Mouse (Mus musculus): Measurements from ENCODE around the gene 4930415O20Rik. TPM values are rescaled to one million over a fixed set of nuclear protein-coding genes. Genes with fewer than 3 reads are reported as not detected.

4930415O20Rik gene
- polyA plus RNA-seq, 1 experiment from 2014 or later = not detected

DNA sequence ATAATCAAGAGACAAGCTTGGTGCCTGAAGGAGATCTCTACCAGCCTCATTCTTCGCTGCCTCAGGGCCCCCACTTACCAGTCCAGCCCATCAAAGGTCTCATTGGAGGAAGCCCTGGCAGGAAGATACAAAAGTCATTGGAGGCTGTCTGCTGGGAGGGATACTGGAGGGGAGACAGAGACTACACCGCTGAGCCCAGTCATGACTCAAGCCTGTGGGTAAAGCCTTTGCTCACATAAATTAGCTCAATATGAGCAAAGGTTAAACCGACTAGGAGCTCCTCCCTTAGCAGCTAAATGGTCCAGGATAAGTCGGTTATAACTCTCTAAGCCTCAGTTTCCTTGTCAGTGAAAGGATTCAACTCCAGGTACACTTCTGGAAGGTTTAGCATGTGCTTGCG, 24.2 kb downstream of the 4930415O20Rik start:
- ATAC-seq (ENCODE audit: low FRiP score, low TSS enrichment) (no peak), DNase-seq (no peak)
- H3K27me3 ChIP-seq (ENCODE audit: control insufficient read depth, insufficient read depth, low read length) = no peaks in the 10 kb centered on the region
- peaks cover 92% of the 10 kb centered on the region for H3K36me3 ChIP-seq (ENCODE audit: control insufficient read depth, insufficient read depth, low read length)
- no peak overlapping the region for H3K4me2 ChIP-seq (ENCODE audit: low read length)
- no peak overlapping the region for H3K27ac ChIP-seq (replicated peaks; ENCODE audit: low read depth, low read length)
- no peaks in the 10 kb centered on the region for H3K4me1 ChIP-seq (ENCODE audit: control insufficient read depth, insufficient read depth, low read length)
- H3K9ac ChIP-seq (replicated peaks; ENCODE audit: low read length) = no peak overlapping the region
- H3K4me3 ChIP-seq (replicated peaks; ENCODE audit: low read depth, low read length) = no peak overlapping the region
- no peaks in the 10 kb centered on the region for H3K9me3 ChIP-seq (ENCODE audit: control insufficient read depth, low read length)
- 93% methylated on average over 5 of the region's 5 CpGs for WGBS

DNA sequence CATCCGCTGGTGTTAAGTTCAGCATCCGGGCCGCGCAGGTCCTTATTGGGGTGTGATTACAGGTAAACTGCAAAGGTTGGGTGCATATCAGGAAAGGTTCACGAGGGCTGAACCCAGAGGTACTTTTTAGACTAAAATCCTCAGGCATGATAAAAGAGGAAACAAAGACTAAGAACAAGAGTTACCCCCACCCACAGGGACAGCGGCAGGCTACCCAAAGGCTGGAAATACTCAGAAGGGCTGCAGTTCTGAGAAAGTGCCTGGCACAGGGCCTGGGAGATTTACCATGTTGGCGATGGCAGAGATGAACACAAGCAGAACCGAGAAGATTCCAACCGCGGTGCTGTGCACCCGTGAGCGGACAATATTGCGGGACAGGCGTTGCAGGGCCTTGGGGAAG, 25.8 kb downstream of the 4930415O20Rik start:
- Histone ChIP-seq H3K4me3 (replicated peaks; ENCODE audit: low read depth, low read length) (no peak overlapping the region), H3K27me3 (ENCODE audit: control insufficient read depth, insufficient read depth, low read length) (no peaks in the 10 kb centered on the region), H3K27ac (replicated peaks; ENCODE audit: low read depth, low read length) (no peak overlapping the region), H3K4me1 (ENCODE audit: control insufficient read depth, insufficient read depth, low read length) (no peaks in the 10 kb centered on the region), H3K36me3 (ENCODE audit: control insufficient read depth, insufficient read depth, low read length) (peaks cover 91% of the 10 kb centered on the region), H3K4me2 (ENCODE audit: low read length) (no peak overlapping the region), H3K9me3 (ENCODE audit: control insufficient read depth, low read length) (no peaks in the 10 kb centered on the region), H3K9ac (replicated peaks; ENCODE audit: low read length) (no peak overlapping the region)
- ATAC-seq (ENCODE audit: low FRiP score, low TSS enrichment) = no peak
- no peak for DNase-seq
- WGBS = 94% methylated on average over 14 of the region's 14 CpGs

DNA sequence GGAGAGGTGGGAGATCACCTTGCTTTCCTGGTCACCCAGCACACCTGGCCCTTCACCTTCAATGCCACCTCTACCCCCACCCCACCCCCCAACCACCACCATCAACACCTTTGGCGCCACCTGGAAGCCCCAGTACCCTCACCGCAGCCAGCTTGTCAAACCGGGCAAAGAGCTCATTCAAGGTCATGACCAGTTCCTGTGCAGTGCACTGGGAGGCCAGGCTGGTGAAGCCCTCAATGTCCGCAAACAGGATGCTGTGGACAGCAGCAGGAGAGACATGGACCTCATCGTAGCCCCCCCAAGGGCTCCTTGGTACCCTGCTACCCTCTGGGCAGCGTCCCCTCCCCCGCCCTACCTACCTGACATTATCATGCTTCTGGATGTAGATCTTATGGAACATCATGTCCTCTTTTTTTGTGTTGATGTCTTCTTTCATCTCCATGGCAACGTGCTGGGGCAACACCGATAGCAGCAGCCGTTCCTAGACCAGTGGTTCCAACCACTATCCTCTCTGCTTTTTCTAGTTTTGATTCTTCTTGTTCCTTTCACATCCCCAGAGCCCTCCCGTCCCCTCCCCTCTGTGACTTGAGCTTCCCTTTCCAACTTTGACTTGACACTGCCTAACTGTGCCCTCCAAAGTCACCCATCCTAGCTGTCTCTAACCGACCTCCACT, 29.4 kb downstream of the 4930415O20Rik start:
- Histone ChIP-seq H3K9ac (replicated peaks; ENCODE audit: low read length) (no peak overlapping the region), H3K4me1 (ENCODE audit: control insufficient read depth, insufficient read depth, low read length) (no peaks in the 10 kb centered on the region), H3K4me3 (replicated peaks; ENCODE audit: low read depth, low read length) (no peak overlapping the region), H3K27me3 (ENCODE audit: control insufficient read depth, insufficient read depth, low read length) (no peaks in the 10 kb centered on the region), H3K36me3 (ENCODE audit: control insufficient read depth, insufficient read depth, low read length) (peaks cover 76% of the 10 kb centered on the region), H3K27ac (replicated peaks; ENCODE audit: low read depth, low read length) (no peak overlapping the region), H3K4me2 (ENCODE audit: low read length) (no peak overlapping the region), H3K9me3 (ENCODE audit: control insufficient read depth, low read length) (no peaks in the 10 kb centered on the region)
- no peak for ATAC-seq (ENCODE audit: low FRiP score, low TSS enrichment)
- no peak for DNase-seq
- WGBS = 81% methylated on average over 12 of the region's 12 CpGs

DNA sequence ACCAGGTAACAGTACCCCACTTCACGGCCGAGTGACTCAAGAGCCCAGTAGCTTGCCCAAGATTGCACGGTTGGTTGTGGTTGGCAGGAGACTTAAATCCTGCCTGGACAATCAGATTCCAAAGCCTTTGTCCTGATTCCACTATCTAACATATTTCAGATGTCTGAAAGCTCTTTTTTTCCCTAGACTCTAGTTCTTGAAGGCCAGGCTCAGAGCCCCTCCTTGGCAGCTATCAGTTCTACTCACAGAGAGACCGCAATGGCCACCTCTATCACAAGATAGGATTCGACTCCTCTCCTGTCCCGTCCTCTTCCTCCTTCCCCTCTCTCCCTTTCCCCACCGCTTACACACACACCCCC, 31.0 kb downstream of the 4930415O20Rik start:
- Histone ChIP-seq H3K4me3 (replicated peaks; ENCODE audit: low read depth, low read length) (no peak overlapping the region), H3K27me3 (ENCODE audit: control insufficient read depth, insufficient read depth, low read length) (no peaks in the 10 kb centered on the region), H3K4me1 (ENCODE audit: control insufficient read depth, insufficient read depth, low read length) (peaks cover 2% of the 10 kb centered on the region), H3K27ac (replicated peaks; ENCODE audit: low read depth, low read length) (no peak overlapping the region), H3K9ac (replicated peaks; ENCODE audit: low read length) (no peak overlapping the region), H3K4me2 (ENCODE audit: low read length) (no peak overlapping the region), H3K9me3 (ENCODE audit: control insufficient read depth, low read length) (no peaks in the 10 kb centered on the region), H3K36me3 (ENCODE audit: control insufficient read depth, insufficient read depth, low read length) (peaks cover 60% of the 10 kb centered on the region)
- ATAC-seq (ENCODE audit: low FRiP score, low TSS enrichment) (no peak), DNase-seq (no peak)
- 77% methylated on average over 7 of the region's 7 CpGs for WGBS

DNA sequence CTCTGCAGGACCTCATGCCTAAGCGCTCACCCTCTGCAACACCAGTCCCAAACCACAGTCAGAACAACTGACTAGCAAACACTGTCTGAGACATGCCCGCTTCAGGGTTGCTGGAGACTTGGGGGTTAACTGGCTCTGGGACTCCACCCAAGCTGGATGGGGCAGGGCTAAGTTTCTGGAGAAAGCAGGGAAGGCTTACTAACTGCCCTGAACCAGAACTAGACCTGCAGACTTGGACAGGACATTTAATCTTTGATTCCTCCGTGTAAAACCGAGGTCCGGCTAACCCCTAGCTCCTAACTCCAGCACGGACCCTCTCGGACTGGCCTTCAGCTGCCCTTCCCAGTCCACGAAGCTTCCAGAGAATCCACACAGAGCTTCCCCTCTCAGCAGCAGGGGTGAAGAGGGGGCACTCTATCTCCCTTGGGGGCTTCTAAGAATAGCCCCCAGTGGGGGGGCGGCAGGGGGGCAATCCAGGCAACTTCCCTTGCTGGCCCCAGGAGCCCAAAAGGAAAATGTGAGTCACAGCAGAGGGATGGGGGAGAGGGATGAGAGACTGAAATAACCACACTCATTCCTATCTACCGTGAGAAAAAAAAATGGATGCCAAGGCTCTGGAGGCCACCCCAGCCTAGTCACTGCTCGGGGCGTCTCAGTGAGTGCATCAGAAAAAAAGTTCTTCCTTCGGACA, 31.5 kb downstream of the 4930415O20Rik start:
- Histone ChIP-seq H3K9ac (replicated peaks; ENCODE audit: low read length) (no peak overlapping the region), H3K27ac (replicated peaks; ENCODE audit: low read depth, low read length) (no peak overlapping the region), H3K4me2 (ENCODE audit: low read length) (no peak overlapping the region), H3K4me3 (replicated peaks; ENCODE audit: low read depth, low read length) (no peak overlapping the region), H3K4me1 (ENCODE audit: control insufficient read depth, insufficient read depth, low read length) (peaks cover 7% of the 10 kb centered on the region), H3K27me3 (ENCODE audit: control insufficient read depth, insufficient read depth, low read length) (no peaks in the 10 kb centered on the region), H3K36me3 (ENCODE audit: control insufficient read depth, insufficient read depth, low read length) (peaks cover 54% of the 10 kb centered on the region), H3K9me3 (ENCODE audit: control insufficient read depth, low read length) (no peaks in the 10 kb centered on the region)
- WGBS = 66% methylated on average over 13 of the region's 13 CpGs
- DNase-seq (no peak), ATAC-seq (ENCODE audit: low FRiP score, low TSS enrichment) (no peak)

DNA sequence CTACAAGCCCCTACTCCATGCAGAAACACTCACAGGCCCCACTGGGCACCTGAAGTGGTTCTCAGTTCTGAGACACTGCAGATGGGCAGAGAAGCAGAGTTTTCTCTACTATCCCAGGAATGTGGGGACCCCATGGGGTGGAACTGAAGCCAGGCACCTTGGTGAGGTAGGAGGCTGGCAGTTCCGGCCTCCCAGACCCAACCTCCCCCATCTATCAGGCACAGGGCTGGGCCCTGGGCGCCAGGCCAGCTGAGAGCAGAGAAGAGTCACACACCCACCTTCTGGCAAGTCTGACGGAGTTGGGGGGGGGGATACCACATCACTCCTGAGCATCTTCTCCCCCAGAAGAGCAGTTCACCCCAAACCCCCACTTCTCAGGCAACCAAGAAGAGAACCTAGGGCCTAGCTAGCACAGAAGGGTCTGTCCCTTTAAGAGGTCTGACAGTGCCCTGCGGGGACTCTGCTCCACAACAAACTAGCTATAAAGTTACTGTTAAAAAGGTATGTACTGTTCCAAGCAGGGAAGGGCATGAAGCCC, 32.2 kb downstream of the 4930415O20Rik start:
- no peak overlapping the region for H3K27ac ChIP-seq (replicated peaks; ENCODE audit: low read depth, low read length)
- DNase-seq (no peak), ATAC-seq (ENCODE audit: low FRiP score, low TSS enrichment) (no peak)
- H3K4me3 ChIP-seq (replicated peaks; ENCODE audit: low read depth, low read length) = no peak overlapping the region
- no peaks in the 10 kb centered on the region for H3K9me3 ChIP-seq (ENCODE audit: control insufficient read depth, low read length)
- no peaks in the 10 kb centered on the region for H3K27me3 ChIP-seq (ENCODE audit: control insufficient read depth, insufficient read depth, low read length)
- H3K4me2 ChIP-seq (ENCODE audit: low read length) = no peak overlapping the region
- H3K4me1 ChIP-seq (ENCODE audit: control insufficient read depth, insufficient read depth, low read length) = peaks cover 14% of the 10 kb centered on the region
- 73% methylated on average over 4 of the region's 4 CpGs for WGBS
- H3K36me3 ChIP-seq (ENCODE audit: control insufficient read depth, insufficient read depth, low read length) = peaks cover 48% of the 10 kb centered on the region
- no peak overlapping the region for H3K9ac ChIP-seq (replicated peaks; ENCODE audit: low read length)

DNA sequence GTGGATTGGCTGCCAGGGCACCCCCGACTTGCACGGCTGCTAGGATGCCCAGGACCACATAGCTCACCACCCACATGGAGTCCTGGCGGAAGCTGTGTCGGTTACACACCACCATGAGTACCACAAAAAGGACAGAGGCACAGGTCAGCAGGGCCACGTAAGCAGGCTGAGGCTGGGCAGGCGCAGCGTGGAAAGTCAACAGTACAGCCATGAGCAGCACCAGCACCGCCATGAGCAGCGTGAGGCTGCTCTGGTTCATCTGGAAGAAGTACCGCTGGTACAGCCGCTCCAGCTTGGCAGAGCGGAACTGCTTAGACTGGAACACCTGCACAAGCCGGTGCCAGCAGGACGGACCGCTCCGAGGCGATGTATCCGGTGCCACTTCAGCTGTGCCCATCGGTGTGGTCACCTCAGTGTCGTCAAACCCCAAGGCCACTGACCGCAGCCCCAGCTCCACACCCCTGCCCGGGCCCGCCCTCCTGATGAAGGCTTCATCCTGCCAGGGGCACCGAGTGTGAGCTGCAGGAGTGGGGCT, 33.3 kb downstream of the 4930415O20Rik start:
- Histone ChIP-seq H3K27ac (replicated peaks; ENCODE audit: low read depth, low read length) (no peak overlapping the region), H3K4me2 (ENCODE audit: low read length) (no peak overlapping the region), H3K4me1 (ENCODE audit: control insufficient read depth, insufficient read depth, low read length) (peaks cover 21% of the 10 kb centered on the region), H3K9me3 (ENCODE audit: control insufficient read depth, low read length) (no peaks in the 10 kb centered on the region), H3K27me3 (ENCODE audit: control insufficient read depth, insufficient read depth, low read length) (no peaks in the 10 kb centered on the region), H3K9ac (replicated peaks; ENCODE audit: low read length) (no peak overlapping the region), H3K36me3 (ENCODE audit: control insufficient read depth, insufficient read depth, low read length) (peaks cover 38% of the 10 kb centered on the region), H3K4me3 (replicated peaks; ENCODE audit: low read depth, low read length) (no peak overlapping the region)
- DNase-seq (no peak), ATAC-seq (ENCODE audit: low FRiP score, low TSS enrichment) (no peak)
- 94% methylated on average over 24 of the region's 24 CpGs for WGBS

DNA sequence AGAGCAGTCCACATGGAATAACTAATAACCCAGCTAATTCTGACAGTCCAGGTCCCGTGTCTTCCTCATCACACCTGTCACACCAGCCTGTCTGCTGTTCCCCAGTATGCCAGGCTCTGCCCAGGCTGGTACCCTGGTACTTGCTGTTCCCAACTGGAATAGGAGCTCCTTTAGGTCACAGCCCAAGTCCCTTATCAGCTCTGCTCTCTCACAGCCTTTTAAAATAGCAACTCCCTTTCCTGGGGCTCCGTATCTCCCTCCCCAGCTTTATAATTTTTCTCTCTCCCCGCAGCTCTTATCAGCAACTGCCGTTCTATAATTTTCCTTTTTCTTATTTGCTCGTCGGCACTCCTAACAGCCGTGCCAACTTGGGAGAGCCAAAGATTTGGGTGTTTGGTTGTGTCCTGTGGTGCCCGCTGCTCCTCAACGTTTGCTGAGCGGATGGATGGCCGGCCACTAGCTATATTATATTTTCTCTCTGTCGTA, 35.3 kb downstream of the 4930415O20Rik start:
- peaks cover 25% of the 10 kb centered on the region for H3K36me3 ChIP-seq (ENCODE audit: control insufficient read depth, insufficient read depth, low read length)
- ATAC-seq (ENCODE audit: low FRiP score, low TSS enrichment) (no peak), DNase-seq (no peak)
- H3K9me3 ChIP-seq (ENCODE audit: control insufficient read depth, low read length) = no peaks in the 10 kb centered on the region
- no peak overlapping the region for H3K27ac ChIP-seq (replicated peaks; ENCODE audit: low read depth, low read length)
- H3K4me2 ChIP-seq (ENCODE audit: low read length) = no peak overlapping the region
- H3K4me1 ChIP-seq (ENCODE audit: control insufficient read depth, insufficient read depth, low read length) = peaks cover 21% of the 10 kb centered on the region
- no peak overlapping the region for H3K9ac ChIP-seq (replicated peaks; ENCODE audit: low read length)
- 94% methylated on average over 12 of the region's 12 CpGs for WGBS
- H3K4me3 ChIP-seq (replicated peaks; ENCODE audit: low read depth, low read length) = no peak overlapping the region
- H3K27me3 ChIP-seq (ENCODE audit: control insufficient read depth, insufficient read depth, low read length) = no peaks in the 10 kb centered on the region

Measured in midbrain, embryonic 14.5 days (tissue).